Mouse (Mus musculus) fat pad, adult 2 months (tissue): ENCODE data around the gene Necap2.

Source experiments
- DNase-seq: peaks from one replicate; pipeline ENCODE4 v3.0.0-alpha.2; 2011; ENCODE audit warnings: low read depth, low spot score; ENCODE audit errors: extremely low read depth

Gene Necap2

DNA sequence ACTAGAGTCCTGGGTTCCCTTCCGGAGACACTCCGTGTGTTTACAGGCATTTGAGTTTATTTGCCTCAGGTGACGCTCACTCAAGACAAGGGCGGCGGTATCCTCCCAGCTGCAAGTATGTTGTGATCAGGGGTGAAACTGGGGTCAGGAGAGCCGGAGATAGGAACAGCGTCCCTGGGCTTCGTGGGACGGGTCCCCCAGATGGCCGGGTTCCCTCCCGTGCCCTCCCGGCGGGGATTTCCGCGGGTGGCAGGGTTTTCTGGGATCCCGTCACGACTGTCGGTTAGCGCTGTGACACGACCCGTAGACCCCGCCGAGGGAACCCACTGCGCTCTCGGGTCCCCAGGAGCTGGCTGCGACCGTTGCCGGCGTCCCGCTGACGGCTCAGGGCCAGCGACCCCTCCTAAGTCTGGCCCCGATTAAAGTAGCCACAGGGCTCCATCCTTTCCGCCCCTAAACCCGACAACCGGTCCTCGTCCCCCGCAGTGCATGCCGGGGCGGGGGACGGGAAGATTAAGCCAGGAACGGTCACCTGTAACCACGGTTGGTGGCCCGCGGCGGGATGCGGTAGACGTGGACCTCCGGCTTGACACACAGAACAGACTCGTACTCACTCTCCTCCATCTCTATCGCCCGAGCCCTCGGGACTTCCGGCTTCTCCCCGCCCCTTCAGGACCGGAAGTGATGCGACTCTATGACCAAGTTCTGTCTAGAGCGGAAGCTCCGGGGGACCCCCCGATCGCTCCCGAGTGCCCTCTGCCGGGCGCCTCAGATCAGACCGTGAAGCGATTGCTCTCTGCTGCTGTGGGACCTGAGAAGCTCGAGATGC lies at the start of gene Necap2:
Gene Necap2 (minus strand): TSS at position 677 of the 829 bp plus-strand sequence.
- no peak for DNase-seq

DNA sequence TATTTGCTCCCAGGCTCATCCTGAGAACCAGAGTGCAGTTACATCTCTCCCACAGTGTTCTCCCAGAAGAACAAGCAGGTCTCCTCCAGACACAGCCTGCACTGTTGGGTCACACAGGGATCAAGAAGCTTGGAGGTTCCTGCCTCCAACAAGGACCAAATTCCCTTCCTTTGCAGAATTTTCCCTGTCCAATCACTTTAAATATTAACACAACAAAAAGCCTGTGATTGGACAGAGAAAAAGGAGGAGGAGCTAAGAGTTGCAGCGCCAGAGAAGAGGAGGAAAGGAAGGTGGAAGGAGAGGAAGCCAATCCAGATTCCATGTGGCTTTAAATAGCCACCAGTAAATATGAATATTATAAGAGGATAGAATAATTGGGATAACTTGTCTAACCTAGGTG lies 44.9 kb upstream of the Necap2 start:
- DNase-seq: no peak

DNA sequence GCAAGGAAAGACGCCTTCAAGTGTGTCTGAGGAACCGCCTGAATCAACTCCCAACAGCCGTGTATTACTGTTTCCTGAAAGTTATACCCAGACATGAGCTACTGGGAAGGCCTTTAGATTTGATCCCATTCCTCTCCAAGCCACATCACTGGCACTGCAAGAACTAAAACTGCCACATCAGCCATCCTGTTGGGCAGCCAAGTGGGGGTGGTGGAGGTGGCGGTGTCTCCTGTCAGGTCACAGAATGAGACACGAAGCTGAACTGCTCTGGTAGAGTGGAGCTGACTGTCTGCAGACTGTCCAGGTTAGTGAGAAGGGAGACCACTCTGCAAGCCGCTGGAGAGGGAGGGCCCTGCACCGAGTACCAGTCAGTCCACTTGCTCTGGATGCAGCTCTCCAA lies 44.5 kb upstream of the Necap2 start:
- no peak for DNase-seq

DNA sequence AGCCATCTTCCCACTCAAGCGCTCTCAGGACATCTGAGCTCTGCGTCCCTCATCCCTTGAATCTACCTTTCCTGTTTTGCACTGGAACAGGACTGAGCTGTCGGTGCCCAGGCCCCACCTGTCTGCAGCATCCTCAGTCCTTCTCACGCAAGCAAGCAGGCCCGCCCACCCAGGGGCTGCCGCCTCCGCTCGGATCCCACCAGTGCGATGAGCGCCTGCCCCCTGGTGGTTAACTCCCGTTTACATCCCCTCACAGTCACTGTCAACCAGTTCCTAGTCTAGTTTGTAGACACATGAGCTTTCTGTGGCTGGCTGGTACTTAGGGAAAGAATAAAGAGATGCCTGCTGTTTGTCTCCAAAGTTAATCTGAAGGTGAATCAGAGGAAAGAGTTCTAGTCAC lies 42.5 kb upstream of the Necap2 start:
- no peak for DNase-seq

DNA sequence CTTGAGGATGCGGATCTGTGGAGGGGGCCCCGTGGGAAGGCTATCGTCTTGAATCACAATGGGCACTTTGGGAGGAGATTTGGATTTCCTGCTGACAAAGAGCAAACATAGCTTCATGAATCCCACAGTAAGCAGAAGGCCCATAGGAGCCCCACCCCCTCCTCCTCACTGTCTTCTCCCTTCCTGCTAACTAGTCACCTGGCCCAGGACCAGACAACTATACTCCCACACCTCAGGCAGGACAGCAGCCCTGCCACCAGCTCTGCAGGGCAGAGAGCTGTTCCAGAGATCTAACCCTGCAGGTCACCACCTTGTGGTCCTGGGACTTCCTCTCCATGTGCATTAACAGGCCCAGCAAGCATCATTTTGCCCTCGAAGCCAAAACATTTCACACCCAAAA lies 40.5 kb upstream of the Necap2 start:
- DNase-seq: no peak

DNA sequence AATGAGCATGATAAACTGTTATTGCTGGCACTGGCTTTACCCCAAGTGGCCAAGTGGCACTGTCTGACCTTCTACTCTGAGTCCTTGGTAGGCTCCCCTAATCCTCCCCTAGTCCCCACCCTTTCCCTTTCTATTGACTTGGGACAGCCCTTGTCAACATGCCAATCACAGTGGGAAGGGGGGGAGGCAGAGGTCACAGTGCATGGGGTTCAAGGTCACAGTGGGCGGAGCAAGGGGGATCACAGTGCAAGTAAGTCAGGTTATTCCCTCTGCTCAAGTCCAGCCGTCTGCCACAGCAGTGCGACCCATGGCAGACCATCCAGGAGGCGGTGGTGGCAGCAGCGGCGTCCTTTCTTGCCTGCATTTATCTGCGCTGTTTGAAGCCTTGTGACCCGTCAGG lies 37.2 kb upstream of the Necap2 start:
- no peak for DNase-seq

DNA sequence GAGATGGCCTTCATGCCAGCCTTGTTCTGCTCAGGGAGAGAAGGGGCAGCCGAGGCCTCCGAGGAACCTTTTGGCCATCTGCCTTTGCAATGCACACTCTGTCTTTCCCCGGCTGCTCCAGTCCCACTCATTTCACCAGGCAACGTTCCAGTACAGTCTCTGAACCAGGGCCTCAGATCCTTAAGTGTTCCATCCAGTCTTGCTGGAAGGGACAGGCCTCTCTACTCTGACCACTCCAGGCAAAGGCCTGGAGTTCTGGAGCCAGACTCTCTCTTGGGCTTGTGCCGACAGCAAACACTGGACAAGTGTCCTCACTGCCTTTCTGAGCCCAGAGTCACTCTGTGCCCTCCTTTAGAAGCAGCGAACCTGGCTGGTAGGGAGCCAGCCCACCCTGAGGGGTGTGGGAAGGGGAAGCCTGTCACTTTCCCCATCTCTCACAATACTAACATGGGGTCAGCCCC lies 36.4 kb upstream of the Necap2 start:
- no peak for DNase-seq

DNA sequence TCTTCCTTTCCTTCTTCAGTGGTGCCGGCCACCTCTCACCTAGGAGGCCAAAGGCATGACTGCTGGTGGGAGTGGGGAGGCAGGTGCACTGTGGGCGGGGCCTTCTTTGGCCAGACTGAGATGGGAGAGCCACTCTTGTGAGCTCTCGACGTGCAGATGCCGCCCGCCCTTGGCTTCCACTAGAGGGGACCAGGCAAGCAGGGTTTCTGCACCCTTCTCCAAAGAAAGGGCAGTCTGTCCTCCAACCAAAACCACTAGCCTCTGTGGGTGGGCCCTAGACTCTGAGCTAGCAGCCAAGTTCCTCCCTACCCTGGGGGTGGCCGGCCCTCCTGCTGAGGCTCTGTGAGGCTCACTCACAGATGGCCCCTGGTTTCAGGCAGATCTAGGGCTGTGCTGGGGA lies 35.7 kb upstream of the Necap2 start:
- DNase-seq: no peak

DNA sequence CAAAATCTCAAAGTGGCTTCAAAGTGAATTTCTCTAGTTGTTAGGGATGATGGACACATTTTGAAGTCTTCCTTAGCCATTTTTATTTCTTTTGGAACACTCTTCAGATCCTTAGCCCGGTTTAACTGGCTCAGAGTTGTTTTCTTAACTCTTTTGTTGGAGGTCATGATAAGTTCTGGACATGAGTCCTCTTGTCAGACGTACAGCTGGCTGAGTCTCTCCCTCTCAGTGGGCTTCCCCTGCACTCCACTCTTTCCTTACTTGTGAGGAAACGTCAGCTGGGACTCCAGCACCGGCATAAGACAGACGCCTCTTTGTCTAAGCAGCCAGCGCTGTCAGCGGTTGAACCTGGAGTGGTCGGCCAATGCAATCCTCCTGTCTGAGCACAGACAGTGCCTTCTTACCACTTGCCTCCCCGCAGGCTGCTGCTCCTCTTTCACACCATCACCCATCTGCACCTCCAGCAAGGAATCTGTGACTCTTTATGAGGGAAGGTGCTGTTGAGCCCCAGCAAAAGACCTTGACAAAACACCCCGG lies 30.1 kb upstream of the Necap2 start:
- no peak for DNase-seq

DNA sequence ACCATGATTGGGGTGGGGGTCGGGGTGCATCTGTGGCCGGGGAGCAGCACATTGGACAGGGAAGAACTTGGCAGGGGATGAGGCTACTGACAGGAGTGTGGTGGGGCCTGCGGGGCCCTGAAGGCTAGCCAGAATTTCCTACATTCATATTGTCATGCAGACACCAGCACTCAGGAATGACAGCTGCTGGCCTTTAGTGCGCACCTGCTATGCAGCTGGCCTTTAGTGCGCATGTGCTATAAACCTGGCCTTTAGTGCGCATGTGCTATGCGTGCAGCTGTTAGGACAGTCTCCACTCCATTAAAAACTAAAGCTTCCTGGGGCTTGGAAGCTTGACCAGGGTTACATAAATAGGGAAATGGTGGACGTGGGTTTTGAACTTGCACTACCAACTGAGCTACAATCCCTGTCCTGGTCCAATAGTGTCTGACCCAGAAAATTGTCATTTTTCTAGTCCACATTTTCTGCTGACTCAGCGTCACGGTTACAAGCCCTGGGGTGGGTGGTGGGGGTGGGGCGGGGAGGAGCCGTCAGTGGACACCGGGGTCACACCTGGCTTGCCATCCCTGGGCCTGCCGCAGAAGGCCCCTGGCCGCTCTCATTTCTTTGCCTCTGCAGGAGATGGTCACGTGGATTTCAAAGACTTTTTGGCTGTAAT lies 28.5 kb upstream of the Necap2 start:
- no peak for DNase-seq

DNA sequence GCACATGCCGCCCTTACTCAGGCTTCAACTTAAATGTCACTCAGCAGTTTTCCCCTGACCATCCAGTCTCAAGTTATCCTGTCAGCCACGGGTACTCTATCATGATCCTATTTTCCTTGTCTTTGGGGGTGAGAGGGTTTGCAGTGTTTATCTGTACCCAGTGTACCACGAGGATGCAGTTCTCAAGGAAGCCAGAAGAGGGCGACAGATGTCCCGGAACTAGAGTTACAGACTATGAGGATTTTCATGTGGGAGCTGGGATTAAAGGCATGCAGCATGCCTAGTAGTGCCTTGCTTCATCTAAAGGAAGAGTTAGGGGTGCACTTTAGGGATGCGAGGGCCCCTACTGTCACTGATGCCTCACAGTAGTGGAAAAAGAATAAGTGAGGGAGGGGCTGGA lies 23.7 kb upstream of the Necap2 start:
- DNase-seq: no peak

DNA sequence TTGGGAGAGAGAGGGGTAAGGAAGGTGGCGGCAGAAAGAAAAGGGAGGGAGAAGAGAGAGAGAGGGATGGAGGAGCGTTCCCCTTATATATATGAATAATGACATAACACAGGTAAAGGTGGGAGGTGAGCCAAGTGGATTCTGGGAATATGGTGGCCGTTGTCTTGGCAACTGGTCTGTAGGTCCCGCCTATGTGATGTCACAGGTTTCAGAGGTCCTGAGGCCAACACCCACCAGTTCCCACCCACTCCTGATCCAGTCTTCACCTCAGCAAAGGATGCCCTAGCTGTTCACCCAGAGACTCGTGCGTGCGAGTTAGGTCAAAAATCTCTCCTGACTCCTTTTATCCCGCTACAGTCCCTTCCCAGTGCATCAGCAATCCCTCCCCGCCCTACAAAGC lies 23.1 kb upstream of the Necap2 start:
- no peak for DNase-seq

DNA sequence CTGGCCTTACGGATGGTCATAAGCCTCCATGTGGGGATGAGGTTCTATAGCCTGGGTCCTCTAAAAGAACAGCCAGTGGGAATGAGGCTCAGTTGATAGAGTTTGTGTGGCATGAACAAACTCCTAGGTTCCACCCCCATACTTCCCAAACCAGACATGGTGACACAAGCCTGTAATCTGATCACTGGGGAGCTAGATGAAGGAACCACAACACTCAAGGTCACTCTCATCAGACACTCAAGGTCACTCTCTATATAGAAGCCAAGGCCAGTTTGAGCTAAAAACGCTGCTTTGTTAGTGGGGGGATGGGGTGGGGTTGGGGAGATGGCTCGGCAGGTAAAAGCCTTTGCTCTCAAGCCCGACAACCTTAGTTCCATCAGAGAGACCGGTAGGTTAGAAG lies 21.8 kb upstream of the Necap2 start:
- no peak for DNase-seq

DNA sequence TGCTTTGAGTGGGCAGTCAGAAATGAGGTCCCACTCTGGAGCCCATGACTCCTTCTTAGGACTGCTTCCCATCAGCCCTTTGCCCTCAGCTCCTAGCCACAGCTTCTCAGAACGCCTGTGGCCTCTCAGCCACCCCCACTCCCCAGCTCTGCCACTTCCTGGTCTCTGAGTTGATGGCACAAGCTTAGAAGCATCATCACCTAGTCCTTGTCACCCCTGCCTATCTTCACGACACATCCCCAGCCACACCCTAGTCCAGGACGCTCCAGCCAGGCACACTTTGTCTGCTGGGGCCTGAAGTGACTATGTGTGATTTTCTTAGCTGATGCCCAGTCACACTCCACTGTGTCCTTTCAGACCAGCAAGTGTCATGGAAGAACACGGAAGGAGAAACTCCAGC lies 20.8 kb upstream of the Necap2 start:
- no peak for DNase-seq

DNA sequence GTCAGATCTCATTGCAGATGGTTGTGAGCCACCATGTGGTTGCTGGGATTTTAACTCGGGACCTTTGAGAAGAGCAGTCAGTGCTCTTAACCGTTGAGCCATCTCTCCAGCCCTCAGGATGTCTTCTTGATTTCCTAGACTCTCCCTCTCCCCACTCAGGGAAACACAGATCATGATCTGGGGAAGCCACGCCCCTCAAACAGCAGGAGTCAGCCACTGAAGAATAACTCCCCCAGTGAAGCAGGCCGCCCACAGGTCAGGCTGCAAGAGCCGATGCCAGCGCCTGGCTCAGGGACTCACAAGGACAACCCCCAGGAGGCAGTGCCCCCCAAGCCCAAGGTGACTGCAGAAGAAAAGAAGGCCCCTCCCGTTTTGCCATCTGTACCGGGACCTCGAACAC lies 18.6 kb upstream of the Necap2 start:
- DNase-seq: no peak

DNA sequence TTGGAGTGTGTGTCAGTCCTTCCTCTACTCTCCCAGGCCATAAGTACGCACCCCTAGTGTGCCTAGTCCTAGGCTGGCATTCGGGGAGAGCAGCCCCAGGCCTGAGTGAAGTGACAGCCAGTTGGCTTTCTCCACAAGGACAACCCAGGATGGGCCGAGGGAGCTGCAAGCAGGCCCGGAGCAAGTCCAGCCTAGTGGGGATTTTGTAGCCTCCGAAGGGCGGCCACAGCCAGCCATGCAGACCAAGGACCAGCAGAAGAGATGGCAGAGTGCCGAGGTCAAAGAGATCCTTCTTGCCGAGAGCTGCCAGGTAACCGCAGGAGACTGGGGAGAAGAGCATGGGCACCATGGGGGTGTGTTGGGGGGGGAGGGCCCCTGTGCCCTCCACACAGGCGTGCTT lies 16.9 kb upstream of the Necap2 start:
- no peak for DNase-seq

DNA sequence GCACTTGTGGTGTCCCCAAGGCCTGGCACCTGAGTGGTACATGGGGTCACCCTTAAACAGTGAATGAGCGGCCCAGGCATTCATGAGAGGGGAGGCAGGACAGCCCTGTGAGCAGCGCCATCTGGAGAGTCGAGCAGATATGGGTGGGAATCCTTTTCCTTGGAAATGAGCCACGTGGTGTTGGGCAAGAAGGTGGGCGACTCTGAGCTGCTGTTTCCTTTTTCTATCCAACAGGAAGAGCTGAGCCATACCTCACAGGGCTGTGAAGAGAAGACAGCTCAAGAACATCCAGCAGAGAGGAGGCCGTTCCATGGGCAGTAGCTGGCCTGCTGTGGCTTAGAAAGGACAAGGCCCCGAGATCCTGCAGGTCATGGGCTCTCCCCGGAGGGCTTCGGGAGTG lies 10.6 kb upstream of the Necap2 start:
- no peak for DNase-seq

DNA sequence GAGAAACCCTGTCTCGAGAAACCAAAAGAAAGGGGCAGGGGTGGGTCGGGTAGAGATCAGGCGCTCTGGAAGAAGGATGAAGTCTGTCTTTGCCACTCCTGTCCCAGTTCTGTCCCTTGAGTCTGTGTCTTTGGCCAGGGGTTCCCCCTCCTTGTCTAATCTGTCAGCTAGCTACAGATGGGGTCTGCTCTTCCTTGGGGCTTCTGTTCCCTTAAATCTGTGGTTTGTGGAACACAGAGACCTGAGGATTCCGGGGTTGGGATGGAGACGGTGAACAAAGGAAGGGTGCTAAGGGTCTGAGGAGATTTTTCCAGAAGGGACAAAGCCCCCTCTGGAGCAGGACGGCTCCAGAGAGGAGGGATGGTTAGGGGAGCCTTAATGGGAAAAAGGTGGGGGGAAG lies 9.9 kb upstream of the Necap2 start, which contains the start of gene Spata21:
Gene Spata21 (plus strand): TSS at position 301 of the 400 bp plus-strand sequence.
- DNase-seq: no peak

DNA sequence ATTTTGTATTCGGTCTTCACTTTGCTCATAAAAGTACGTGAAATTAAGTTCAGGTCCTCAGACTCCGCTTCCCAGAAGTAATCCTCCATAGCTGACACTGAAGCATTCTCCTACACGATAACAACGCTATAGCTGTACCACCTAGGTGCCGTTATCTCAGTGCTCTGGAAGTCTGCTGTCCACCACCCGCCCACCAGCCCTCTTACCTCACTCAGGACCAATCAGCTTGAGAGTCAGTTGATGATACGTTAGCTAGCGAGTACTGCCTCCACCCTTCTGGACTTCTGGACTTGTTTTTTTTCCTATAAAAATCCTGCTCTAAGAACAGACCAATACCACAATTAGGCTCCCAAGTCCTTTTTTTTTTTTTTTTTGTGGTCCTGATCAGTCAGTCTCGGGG lies 8.7 kb upstream of the Necap2 start:
- DNase-seq: no peak

DNA sequence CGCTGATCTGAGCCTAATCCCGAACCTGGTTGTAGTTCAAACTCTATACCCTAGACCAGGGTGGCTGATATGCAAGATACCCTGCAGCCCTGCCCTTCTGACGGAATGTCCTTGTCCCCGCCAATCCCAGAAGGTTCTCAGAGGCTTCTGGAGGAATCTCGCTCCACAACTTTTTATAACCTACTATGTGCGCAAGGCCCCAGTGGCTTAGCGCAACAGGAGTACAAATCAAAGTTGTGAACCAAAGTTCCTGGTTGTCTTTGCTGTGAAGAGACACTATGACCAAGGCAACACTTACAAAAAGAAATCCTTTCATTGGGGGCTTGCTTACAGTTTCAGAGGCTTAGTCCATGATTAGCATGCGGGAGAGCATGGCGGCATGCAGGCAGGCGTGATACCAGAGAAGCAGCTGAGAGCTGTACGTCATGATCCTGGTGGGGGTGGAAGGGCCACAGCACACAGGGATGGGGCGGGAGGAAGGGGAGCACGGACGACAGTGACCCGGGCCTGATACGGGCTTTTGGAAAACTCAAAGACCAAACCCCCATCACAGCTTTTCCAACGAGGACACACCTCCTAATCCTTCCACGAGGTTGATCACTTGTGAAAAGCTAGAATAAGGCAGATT lies 467 bp upstream of the Necap2 start:
- DNase-seq: no peak

DNA sequence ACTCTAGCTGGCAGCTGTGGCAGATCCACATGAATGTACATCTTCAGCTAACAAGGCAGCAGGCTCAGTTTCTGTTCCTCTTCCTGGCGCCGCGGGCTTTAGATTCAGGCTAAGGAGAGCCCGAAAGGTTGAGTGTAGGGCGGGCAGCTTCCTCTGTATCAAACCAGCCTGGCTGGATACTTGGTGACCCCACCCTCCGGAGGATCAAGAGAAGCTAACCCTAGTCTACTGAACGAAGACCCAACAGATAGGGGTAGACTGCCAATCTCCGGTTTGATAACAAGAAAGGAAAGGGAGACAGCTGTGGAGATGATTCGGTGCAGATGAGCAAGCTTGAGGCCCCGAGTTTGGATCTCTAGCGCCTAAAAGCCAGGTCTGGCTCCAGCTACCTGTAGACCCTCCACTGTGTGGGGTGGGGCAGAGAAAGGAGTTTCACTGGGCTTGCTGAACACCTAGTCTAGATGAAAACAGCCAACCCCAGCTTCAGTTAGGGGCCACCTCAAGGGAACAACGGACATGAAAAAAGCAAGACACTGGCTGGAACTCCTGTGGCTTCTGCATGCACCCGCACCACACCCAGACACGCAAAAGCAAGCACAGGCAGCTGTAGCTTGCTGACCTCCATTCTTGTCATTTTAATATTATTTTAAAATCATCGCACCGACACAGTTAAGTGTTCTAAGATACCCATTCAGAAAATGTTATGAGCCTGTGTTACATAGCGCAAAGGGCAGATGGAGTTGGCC lies 1.2 kb downstream of the Necap2 start:
- no peak for DNase-seq
